Mouse (Mus musculus) E14TG2a.4 (cell line): Measurements from ENCODE around the gene Gm10309.

Source experiments
- H3K27me3 ChIP-seq: 2 replicates; pipeline ENCODE4 v1.6.1; 2014; ENCODE audit warnings: low read length, control low read depth; ENCODE audit not compliant: insufficient read depth
- H3K36me3 ChIP-seq: 2 replicates; pipeline ENCODE4 v1.6.1; 2014; ENCODE audit warnings: low read length, control low read depth; ENCODE audit not compliant: insufficient read depth
- H3K4me1 ChIP-seq: replicated peaks from 2 replicates; pipeline ENCODE4 v1.6.1; 2014; ENCODE audit warnings: low read depth, low read length, control low read depth
- H3K4me3 ChIP-seq: replicated peaks from 2 replicates; pipeline ENCODE4 v1.5.1; 2014; ENCODE audit warnings: mild to moderate bottlenecking, low read length
- H3K9me3 ChIP-seq: 2 replicates; pipeline ENCODE4 v1.6.1; 2014; ENCODE audit warnings: low read length, control low read depth
- CTCF ChIP-seq: conservative IDR thresholded peaks from 2 replicates; pipeline ENCODE4 v1.5.1; 2014; ENCODE audit warnings: low read length
- NANOG ChIP-seq: IDR thresholded peaks from 2 replicates; pipeline ENCODE4 v1.6.1; 2014; ENCODE audit warnings: borderline replicate concordance, low read length, mixed read lengths
- POU5F1 ChIP-seq: IDR thresholded peaks from 2 replicates; pipeline ENCODE4 v1.6.1; 2014; ENCODE audit warnings: low read length, borderline replicate concordance

Gm10309 gene

DNA sequence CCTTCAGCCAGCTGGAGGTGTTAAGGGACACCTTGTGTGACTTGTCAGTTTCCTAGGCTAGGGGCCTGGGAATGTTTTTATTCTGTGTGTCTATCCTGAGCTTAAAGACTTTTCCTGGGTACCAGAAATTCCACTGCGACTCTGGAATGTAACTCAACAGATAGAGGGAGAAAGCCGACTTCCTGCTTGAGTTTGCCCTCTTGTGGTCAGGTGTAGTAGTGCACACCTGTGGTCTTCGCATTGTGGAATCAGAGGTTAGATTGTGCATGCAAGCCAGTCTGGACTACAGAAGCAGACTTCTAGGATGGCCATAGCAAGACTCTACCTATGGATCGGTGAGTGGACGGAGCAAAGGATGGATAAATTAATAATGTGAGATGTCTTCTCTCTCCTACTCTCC lies 33.3 kb downstream of the Gm10309 start:
- Histone ChIP-seq H3K9me3 (no peaks in the 10 kb centered on the region), H3K4me3 (peak overlapping the region; percentile 39; the same call in 1 of the 2 replicates), H3K4me1 (0 out of 2 replicates have a peak, but pooled peaks cover 4% of the 10 kb centered on the region), H3K36me3 (no peaks in the 10 kb centered on the region), H3K27me3 (no peaks in the 10 kb centered on the region; the same call in 1 of the 2 replicates)
- TF ChIP-seq POU5F1 (no peak), CTCF (peak; percentile 82), NANOG (no peak)

- no peaks in the 10 kb centered on the region for H3K36me3 ChIP-seq
- no peaks in the 10 kb centered on the region; the same call in 1 of the 2 replicates for H3K27me3 ChIP-seq
- 0 out of 2 replicates have a peak, but pooled peaks cover 4% of the 10 kb centered on the region for H3K4me1 ChIP-seq
- TF ChIP-seq NANOG (no peak), CTCF (no peak), POU5F1 (no peak)
- no peak overlapping the region for H3K4me3 ChIP-seq
- H3K9me3 ChIP-seq, result no peaks in the 10 kb centered on the region
Measured at GRCm38 (mm10) chr17:86470160-86470559, 34.9 kb downstream of the Gm10309 start.

DNA sequence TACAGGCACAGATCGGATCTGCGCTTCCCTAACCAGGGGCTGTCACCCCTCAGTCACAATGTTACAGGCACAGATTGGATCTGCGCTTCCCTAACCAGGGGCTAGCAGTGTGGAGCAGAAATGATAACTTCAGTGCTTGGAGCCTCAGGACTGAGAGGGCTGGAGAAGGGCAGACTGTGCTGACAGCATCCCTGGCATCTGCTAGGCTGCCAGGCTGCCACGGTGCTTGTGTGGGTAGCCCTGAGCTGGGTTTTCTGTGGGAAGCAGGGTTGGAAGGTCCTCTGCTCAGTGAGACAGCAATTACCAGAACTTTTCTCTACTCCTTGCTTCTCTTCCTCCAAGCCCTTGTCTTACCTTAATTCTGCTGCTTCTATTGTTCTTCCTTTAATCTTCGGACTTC lies 37.1 kb downstream of the Gm10309 start:
- no peaks in the 10 kb centered on the region for H3K36me3 ChIP-seq
- peaks cover 11% of the 10 kb centered on the region; the same call in 1 of the 2 replicates for H3K4me1 ChIP-seq
- H3K27me3 ChIP-seq, result no peaks in the 10 kb centered on the region; the same call in 1 of the 2 replicates
- no peaks in the 10 kb centered on the region for H3K9me3 ChIP-seq
- no peak overlapping the region for H3K4me3 ChIP-seq
- TF ChIP-seq POU5F1 (no peak), NANOG (no peak)

- no peaks in the 10 kb centered on the region for H3K36me3 ChIP-seq
- TF ChIP-seq NANOG, result no peak
- TF ChIP-seq POU5F1, result no peak
- TF ChIP-seq CTCF, result no peak
- H3K4me3 ChIP-seq, result no peak overlapping the region
- H3K9me3 ChIP-seq, result no peaks in the 10 kb centered on the region
- H3K27me3 ChIP-seq, result no peaks in the 10 kb centered on the region; the same call in 1 of the 2 replicates
- peaks cover 11% of the 10 kb centered on the region; the same call in 1 of the 2 replicates for H3K4me1 ChIP-seq
Measured at GRCm38 (mm10) chr17:86467291-86467898, 37.6 kb downstream of the Gm10309 start.

GRCm38 (mm10) chr17:86466871-86467270 lies 38.2 kb downstream of the Gm10309 start:
- H3K4me1 ChIP-seq, result peaks cover 11% of the 10 kb centered on the region; the same call in 1 of the 2 replicates
- TF ChIP-seq CTCF, result no peak
- TF ChIP-seq NANOG, result no peak
- no peak for TF ChIP-seq POU5F1
- H3K4me3 ChIP-seq, result no peak overlapping the region
- H3K27me3 ChIP-seq, result no peaks in the 10 kb centered on the region; the same call in 1 of the 2 replicates
- H3K9me3 ChIP-seq, result no peaks in the 10 kb centered on the region
- no peaks in the 10 kb centered on the region for H3K36me3 ChIP-seq

DNA sequence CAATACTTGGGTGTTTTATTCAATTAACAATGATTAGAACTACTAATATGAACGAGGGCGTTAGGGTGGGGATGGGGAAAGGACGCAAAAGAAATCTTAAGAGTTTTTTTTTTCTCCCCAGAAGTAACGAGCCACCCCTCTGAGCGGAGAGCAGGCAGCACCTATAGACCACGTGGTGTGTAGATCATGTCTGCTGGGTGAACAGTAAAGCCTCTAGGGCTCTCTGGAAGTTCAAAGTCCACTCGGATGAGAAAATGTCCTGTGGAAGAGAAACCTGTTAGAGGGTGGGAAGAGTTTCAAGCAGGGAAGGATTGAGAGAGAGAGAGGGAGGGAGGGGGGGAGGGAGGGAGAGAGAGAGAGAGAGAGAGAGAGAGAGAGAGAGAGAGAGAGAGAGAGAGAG lies 38.6 kb downstream of the Gm10309 start:
- H3K36me3 ChIP-seq, result no peaks in the 10 kb centered on the region
- no peak overlapping the region for H3K4me3 ChIP-seq
- TF ChIP-seq POU5F1, result no peak
- TF ChIP-seq NANOG, result no peak
- TF ChIP-seq CTCF, result no peak
- H3K27me3 ChIP-seq, result no peaks in the 10 kb centered on the region; the same call in 1 of the 2 replicates
- H3K4me1 ChIP-seq, result peaks cover 13% of the 10 kb centered on the region; the same call in 1 of the 2 replicates
- no peaks in the 10 kb centered on the region for H3K9me3 ChIP-seq

DNA sequence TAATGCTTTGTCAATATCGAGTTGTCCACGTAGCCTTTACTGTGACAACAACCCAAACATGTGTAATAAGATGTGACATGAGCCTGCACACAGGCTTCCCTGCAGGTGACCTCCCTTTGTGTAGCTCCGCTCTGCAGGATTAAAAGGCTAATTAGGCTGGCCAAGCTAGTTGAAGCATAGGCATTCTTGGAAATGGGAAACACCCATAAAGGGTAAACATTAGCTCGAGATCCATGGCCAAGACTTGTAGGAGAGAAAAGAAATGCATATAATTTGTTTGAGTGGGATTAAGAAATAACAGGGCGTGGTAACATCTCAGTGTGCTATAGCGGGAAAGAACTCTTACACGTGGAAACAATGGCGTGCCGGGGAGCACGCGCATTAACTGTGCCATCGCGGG lies 39.2 kb downstream of the Gm10309 start:
- no peaks in the 10 kb centered on the region; the same call in 1 of the 2 replicates for H3K27me3 ChIP-seq
- TF ChIP-seq NANOG (no peak), CTCF (no peak), POU5F1 (no peak)
- peaks cover 17% of the 10 kb centered on the region for H3K4me1 ChIP-seq
- no peak overlapping the region for H3K4me3 ChIP-seq
- H3K36me3 ChIP-seq, result no peaks in the 10 kb centered on the region
- H3K9me3 ChIP-seq, result no peaks in the 10 kb centered on the region

GRCm38 (mm10) chr17:86464689-86465363 lies 40.2 kb downstream of the Gm10309 start:
- Histone ChIP-seq H3K36me3 (no peaks in the 10 kb centered on the region), H3K4me1 (peaks cover 25% of the 10 kb centered on the region), H3K27me3 (no peaks in the 10 kb centered on the region; the same call in 1 of the 2 replicates), H3K4me3 (no peak overlapping the region), H3K9me3 (no peaks in the 10 kb centered on the region)
- TF ChIP-seq CTCF, result no peak
- TF ChIP-seq POU5F1, result no peak
- TF ChIP-seq NANOG, result no peak
